Mouse (Mus musculus) right cerebral cortex, postnatal 14 days (tissue): ENCODE data around the gene Smim4.
A peak's percentile ranks its signal among the peaks of the same experiment; 100 is the strongest.

ENCODE experiments used
- DNase-seq: peaks from one replicate; pipeline ENCODE4 v3.0.0; 2022

The Smim4 gene

GRCm38 (mm10) chr14:31128826-31129219 is at the start of gene Smim4:
TSS of gene Smim4 (minus strand) at chr14:31128956.
- peak; percentile 96 for DNase-seq

GRCm38 (mm10) chr14:31177715-31178114 is 49.0 kb upstream of the Smim4 start:
- DNase-seq = no peak

GRCm38 (mm10) chr14:31177287-31177686 is 48.5 kb upstream of the Smim4 start:
- DNase-seq = no peak

GRCm38 (mm10) chr14:31173537-31173936 is 44.8 kb upstream of the Smim4 start:
- no peak for DNase-seq

GRCm38 (mm10) chr14:31172781-31173455 is 44.2 kb upstream of the Smim4 start:
- DNase-seq = no peak

GRCm38 (mm10) chr14:31171821-31172220 is 43.1 kb upstream of the Smim4 start:
- no peak for DNase-seq

- DNase-seq = no peak
Measured at GRCm38 (mm10) chr14:31171386-31171785, 42.6 kb upstream of the Smim4 start.

GRCm38 (mm10) chr14:31170963-31171362 is 42.2 kb upstream of the Smim4 start:
- no peak for DNase-seq

- DNase-seq = no peak
Measured at GRCm38 (mm10) chr14:31169508-31169907, 40.8 kb upstream of the Smim4 start.

GRCm38 (mm10) chr14:31168425-31168824 is 39.7 kb upstream of the Smim4 start, which contains the start of gene Stab1:
TSS of gene Stab1 (minus strand) at chr14:31168641.
- DNase-seq = no peak

GRCm38 (mm10) chr14:31166827-31167226 is 38.1 kb upstream of the Smim4 start:
- no peak for DNase-seq

- DNase-seq = no peak
Measured at GRCm38 (mm10) chr14:31165991-31166630, 37.4 kb upstream of the Smim4 start.

- DNase-seq = no peak
Measured at GRCm38 (mm10) chr14:31165458-31165857, 36.7 kb upstream of the Smim4 start.

GRCm38 (mm10) chr14:31165010-31165409 is 36.3 kb upstream of the Smim4 start:
- no peak for DNase-seq

GRCm38 (mm10) chr14:31164067-31164466 is 35.3 kb upstream of the Smim4 start:
- no peak for DNase-seq

GRCm38 (mm10) chr14:31161638-31162037 is 32.9 kb upstream of the Smim4 start:
- DNase-seq = no peak

GRCm38 (mm10) chr14:31161191-31161590 is 32.4 kb upstream of the Smim4 start:
- DNase-seq = no peak

- no peak for DNase-seq
Measured at GRCm38 (mm10) chr14:31160196-31161150, 31.7 kb upstream of the Smim4 start.

- DNase-seq = no peak
Measured at GRCm38 (mm10) chr14:31145694-31146093, 16.9 kb upstream of the Smim4 start.

GRCm38 (mm10) chr14:31141011-31141410 is 12.3 kb upstream of the Smim4 start:
- DNase-seq = no peak

GRCm38 (mm10) chr14:31140141-31140540 is 11.4 kb upstream of the Smim4 start:
- DNase-seq = no peak

GRCm38 (mm10) chr14:31139666-31140065 is 10.9 kb upstream of the Smim4 start:
- DNase-seq = no peak

- DNase-seq = no peak
Measured at GRCm38 (mm10) chr14:31138897-31139429, 10.2 kb upstream of the Smim4 start.
